Mouse (Mus musculus): ENCODE results near the gene Wnt5b. TPM values are rescaled to one million over a fixed set of nuclear protein-coding genes. Genes with fewer than 3 reads are reported as not detected.
"Not testable (repeated sequence)": the region's sequence is repeated elsewhere in the genome, so short reads cannot be mapped to it uniquely, and the experiment has no call there.

The Wnt5b gene
- polyA plus RNA-seq, 1 experiment: 0.04 TPM

GRCm38 (mm10) chr6:119485486-119485885, 58.7 kb downstream of the Wnt5b start:
- H3K4me3 ChIP-seq: no peak overlapping the region
- no peaks in the 10 kb centered on the region for H3K27me3 ChIP-seq (ENCODE audit: control insufficient read depth, insufficient read depth, insufficient read length)
- peaks cover 31% of the 10 kb centered on the region for H3K79me2 ChIP-seq (ENCODE audit: control insufficient read depth, insufficient read depth)
- H3K4me2 ChIP-seq (ENCODE audit: low read depth): no peak overlapping the region
- no peak overlapping the region for H3ac ChIP-seq (ENCODE audit: control insufficient read depth, insufficient read length)
- TF ChIP-seq MYOG (IDR thresholded peaks at IDR 0.05; ENCODE audit: control insufficient read depth in 1 of 3, insufficient read depth in 1 of 3, insufficient read length in 2 of 3, low read depth in 2 of 3): no peak
- no peak for TF ChIP-seq REST (IDR thresholded peaks at IDR 0.05; ENCODE audit: insufficient read depth, insufficient read length)
- no peak for TF ChIP-seq POLR2AphosphoS2 (IDR thresholded peaks at IDR 0.05; ENCODE audit: insufficient read length, low read depth)
- TF ChIP-seq MAX (IDR thresholded peaks at IDR 0.05; ENCODE audit: low read depth): no peak
- TF ChIP-seq CEBPB (IDR thresholded peaks at IDR 0.05; ENCODE audit: insufficient read depth, poor library complexity, severe bottlenecking): no peak
- TF ChIP-seq USF1 (IDR thresholded peaks at IDR 0.05; ENCODE audit: low read depth): no peak
- TF ChIP-seq TCF12 (IDR thresholded peaks at IDR 0.05; ENCODE audit: insufficient read depth, poor library complexity, severe bottlenecking): no peak
- TF ChIP-seq MYOD1 (IDR thresholded peaks at IDR 0.05; ENCODE audit: control insufficient read depth in 1 of 3, insufficient read length in 2 of 3, low read depth in 2 of 3): no peak
- no peak for TF ChIP-seq SRF (IDR thresholded peaks at IDR 0.05; ENCODE audit: control insufficient read depth, insufficient read length, low read depth)
- no peak for TF ChIP-seq E2F4 (IDR thresholded peaks at IDR 0.05; ENCODE audit: insufficient read depth)
- TF ChIP-seq POLR2A (IDR thresholded peaks at IDR 0.05; ENCODE audit: insufficient read length, low read depth): no peak
- TF ChIP-seq TCF3 (IDR thresholded peaks at IDR 0.05; ENCODE audit: insufficient read length, low read depth): no peak
- no peaks in the 10 kb centered on the region for H3K36me3 ChIP-seq (ENCODE audit: control insufficient read depth, insufficient read depth)

GRCm38 (mm10) chr6:119482958-119483600, 61.1 kb downstream of the Wnt5b start:
- TF ChIP-seq E2F4 (IDR thresholded peaks at IDR 0.05; ENCODE audit: insufficient read depth) (no peak), MYOD1 (IDR thresholded peaks at IDR 0.05; ENCODE audit: control insufficient read depth in 1 of 3, insufficient read length in 2 of 3, low read depth in 2 of 3) (no peak), POLR2A (IDR thresholded peaks at IDR 0.05; ENCODE audit: insufficient read length, low read depth) (no peak), MAX (IDR thresholded peaks at IDR 0.05; ENCODE audit: low read depth) (no peak), CEBPB (IDR thresholded peaks at IDR 0.05; ENCODE audit: insufficient read depth, poor library complexity, severe bottlenecking) (no peak), USF1 (IDR thresholded peaks at IDR 0.05; ENCODE audit: low read depth) (no peak), TCF3 (IDR thresholded peaks at IDR 0.05; ENCODE audit: insufficient read length, low read depth) (no peak), SRF (IDR thresholded peaks at IDR 0.05; ENCODE audit: control insufficient read depth, insufficient read length, low read depth) (no peak), REST (IDR thresholded peaks at IDR 0.05; ENCODE audit: insufficient read depth, insufficient read length) (no peak), TCF12 (IDR thresholded peaks at IDR 0.05; ENCODE audit: insufficient read depth, poor library complexity, severe bottlenecking) (no peak), MYOG (IDR thresholded peaks at IDR 0.05; ENCODE audit: control insufficient read depth in 1 of 3, insufficient read depth in 1 of 3, insufficient read length in 2 of 3, low read depth in 2 of 3) (no peak), POLR2AphosphoS2 (IDR thresholded peaks at IDR 0.05; ENCODE audit: insufficient read length, low read depth) (no peak)

GRCm38 (mm10) chr6:119481741-119482390, 62.3 kb downstream of the Wnt5b start:
- Histone ChIP-seq H3K4me3 (peak overlapping the region; percentile 66), H3K4me2 (ENCODE audit: low read depth) (peak overlapping the region; percentile 94), H3K79me2 (ENCODE audit: control insufficient read depth, insufficient read depth) (peaks cover 36% of the 10 kb centered on the region)
- H3ac ChIP-seq (ENCODE audit: control insufficient read depth, insufficient read length); H3K36me3 ChIP-seq (ENCODE audit: control insufficient read depth, insufficient read depth); H3K27me3 ChIP-seq (ENCODE audit: control insufficient read depth, insufficient read depth, insufficient read length): not testable (repeated sequence)

More at GRCm38 (mm10) chr6:119482958-119483600, 61.1 kb downstream of the Wnt5b start:
- Histone ChIP-seq H3K79me2 (ENCODE audit: control insufficient read depth, insufficient read depth) (peaks cover 36% of the 10 kb centered on the region), H3K4me3 (no peak overlapping the region), H3ac (ENCODE audit: control insufficient read depth, insufficient read length) (no peak overlapping the region), H3K36me3 (ENCODE audit: control insufficient read depth, insufficient read depth) (no peaks in the 10 kb centered on the region), H3K4me2 (ENCODE audit: low read depth) (peak overlapping the region; percentile 94), H3K27me3 (ENCODE audit: control insufficient read depth, insufficient read depth, insufficient read length) (no peaks in the 10 kb centered on the region)

- TF ChIP-seq TCF3 (IDR thresholded peaks at IDR 0.05; ENCODE audit: insufficient read length, low read depth) (no peak), SRF (IDR thresholded peaks at IDR 0.05; ENCODE audit: control insufficient read depth, insufficient read length, low read depth) (no peak), REST (IDR thresholded peaks at IDR 0.05; ENCODE audit: insufficient read depth, insufficient read length) (no peak), MAX (IDR thresholded peaks at IDR 0.05; ENCODE audit: low read depth) (no peak)
- H3K4me3 ChIP-seq: peak overlapping the region; percentile 66
- peaks cover 36% of the 10 kb centered on the region for H3K79me2 ChIP-seq (ENCODE audit: control insufficient read depth, insufficient read depth)
- H3K4me2 ChIP-seq (ENCODE audit: low read depth): peak overlapping the region; percentile 94
- H3K27me3 ChIP-seq (ENCODE audit: control insufficient read depth, insufficient read depth, insufficient read length): no peaks in the 10 kb centered on the region
- peak overlapping the region; percentile 26 for H3ac ChIP-seq (ENCODE audit: control insufficient read depth, insufficient read length)
- H3K36me3 ChIP-seq (ENCODE audit: control insufficient read depth, insufficient read depth): no peaks in the 10 kb centered on the region
These were observed 63.3 kb downstream of the Wnt5b start for GRCm38 (mm10) chr6:119480706-119481331.

All from myocyte (in vitro differentiated cells).